Mouse (Mus musculus) heart, postnatal 4 days (tissue): ENCODE data around the gene Rex1bd. TPM values are rescaled to one million over a fixed set of nuclear protein-coding genes. Genes with fewer than 3 reads are reported as not detected.

Experiments
- total RNA-seq, 2 experiments: library from RNA; stranded (reverse); gene quantifications; 2 replicates each; pipeline ENCODE4 v1.2.3; 2021

The Rex1bd gene
- total RNA-seq, 2 experiments from 2014 or later, result 96.9 to 109 TPM

Other genes starting within 250 kb of the Rex1bd start
- 10 to 100 TPM; 36.2 to 36.4 TPM for gene Homer3, start 223.9 kb downstream of the Rex1bd start, total RNA-seq
- gene Ddx49, start 204.3 kb downstream of the Rex1bd start, total RNA-seq, result 10 to 100 TPM; 37.2 to 46.4 TPM
- 100 to 1,000 TPM; 176 to 179 TPM for gene Cope, start 204.2 kb downstream of the Rex1bd start, total RNA-seq
- gene Cers1, start 191.0 kb downstream of the Rex1bd start, total RNA-seq, result under 1 TPM; 0.43 to 0.56 TPM
- gene Gdf1, start 176.9 kb downstream of the Rex1bd start, total RNA-seq, result under 1 TPM in 1 of 2 experiments, not detected in 1; 0.60 TPM
- 10 to 100 TPM; 44.1 to 45.9 TPM for gene Upf1, start 153.5 kb downstream of the Rex1bd start, total RNA-seq
- gene Comp, start 133.2 kb downstream of the Rex1bd start, total RNA-seq, result 1 to 10 TPM; 2.5 to 2.6 TPM
- 10 to 100 TPM; 12.8 to 15.4 TPM for gene Crtc1, start 67.2 kb downstream of the Rex1bd start, total RNA-seq
- gene Klhl26, start 29.8 kb downstream of the Rex1bd start, total RNA-seq, result 1 to 10 TPM; 8.2 to 9.2 TPM
- not detected for gene Tmem59l, start 19.4 kb downstream of the Rex1bd start, total RNA-seq
- gene Crlf1, start 13.6 kb downstream of the Rex1bd start, total RNA-seq, result under 1 TPM in 1 of 2 experiments, not detected in 1; 0.55 TPM
- 1,000 to 10,000 TPM; 1,698 to 1,707 TPM for gene Uba52, start 4.0 kb upstream of the Rex1bd start, total RNA-seq
- gene Fkbp8, start 21.0 kb upstream of the Rex1bd start, total RNA-seq, result 100 to 1,000 TPM; 204 to 207 TPM
- 10 to 100 TPM; 67.5 to 76.9 TPM for gene Kxd1, start 21.2 kb upstream of the Rex1bd start, total RNA-seq
- 10 to 100 TPM; 16.7 to 17.6 TPM for gene Ell, start 32.7 kb upstream of the Rex1bd start, total RNA-seq
- gene Isyna1, start 87.6 kb upstream of the Rex1bd start, total RNA-seq, result 10 to 100 TPM; 38.9 to 41.6 TPM
- gene Ssbp4, start 102.1 kb upstream of the Rex1bd start, total RNA-seq, result 10 to 100 TPM; 73.8 to 78.5 TPM
- gene Lrrc25, start 109.4 kb upstream of the Rex1bd start, total RNA-seq, result 1 to 10 TPM; 1.1 to 1.5 TPM
- 1 to 10 TPM; 2.7 to 3.5 TPM for gene Gdf15, start 125.7 kb upstream of the Rex1bd start, total RNA-seq
- 10 to 100 TPM; 32.2 to 38.4 TPM for gene Pgpep1, start 153.6 kb upstream of the Rex1bd start, total RNA-seq
- 100 to 1,000 TPM; 107 to 120 TPM for gene Lsm4, start 166.5 kb upstream of the Rex1bd start, total RNA-seq
- 100 to 1,000 TPM; 254 to 261 TPM for gene Jund, start 192.2 kb upstream of the Rex1bd start, total RNA-seq
- under 1 TPM; 0.10 to 0.11 TPM for gene Iqcn, start 196.7 kb upstream of the Rex1bd start, total RNA-seq
- not detected for gene Gm3336, start 211.8 kb upstream of the Rex1bd start, total RNA-seq
- gene Pde4c, start 217.0 kb upstream of the Rex1bd start, total RNA-seq, result 1 to 10 TPM in 1 of 2 experiments, under 1 TPM in 1; 0.74 to 1.0 TPM
- 10 to 100 TPM; 27.3 to 28.7 TPM for gene Rab3a, start 247.9 kb upstream of the Rex1bd start, total RNA-seq